Mouse (Mus musculus) midbrain, embryonic 10.5 days (tissue): Measurements from ENCODE around the gene Spata45. TPM values are rescaled to one million over a fixed set of nuclear protein-coding genes. Genes with fewer than 3 reads are reported as not detected.

ENCODE experiments used
- polyA plus RNA-seq: library from polyadenylated mRNA; unstranded; fragments of >200 nt; fragmentation: Nextera tagmentation; extraction: Ambion mirVana; gene quantifications from 2 replicates; pipeline ENCODE4 v1.2.1, GENCODE M21; 2016

Gene Spata45
- polyA plus RNA-seq, 1 experiment from 2014 or later: not detected

Other genes with a start within 250 kb of the Spata45 start
- 16.2 and 20.4 TPM in 2 replicates for gene Rps6kc1, start 124.9 kb upstream of the Spata45 start, polyA plus RNA-seq
- gene Angel2, start 111.5 kb upstream of the Spata45 start, polyA plus RNA-seq: 55.4 and 63.0 TPM in 2 replicates
- gene Vash2, start 57.3 kb upstream of the Spata45 start, polyA plus RNA-seq: 33.1 and 44.4 TPM in 2 replicates
- gene Flvcr1, start 10.5 kb upstream of the Spata45 start, polyA plus RNA-seq: 8.3 and 8.6 TPM in 2 replicates
- gene Tatdn3, start 26.3 kb downstream of the Spata45 start, polyA plus RNA-seq: 10.4 and 11.1 TPM in 2 replicates
- gene Nsl1, start 26.4 kb downstream of the Spata45 start, polyA plus RNA-seq: 34.9 and 35.9 TPM in 2 replicates
- 3.7 and 4.1 TPM in 2 replicates for gene Batf3, start 61.2 kb downstream of the Spata45 start, polyA plus RNA-seq
- gene Fam71a, start 128.2 kb downstream of the Spata45 start, polyA plus RNA-seq: not detected in 2 replicates
- gene Atf3, start 181.4 kb downstream of the Spata45 start, polyA plus RNA-seq: 5.3 and 5.5 TPM in 2 replicates